Mouse (Mus musculus): ENCODE results near the gene Gpsm2. TPM values are rescaled to one million over a fixed set of nuclear protein-coding genes. Genes with fewer than 3 reads are reported as not detected.

Gene Gpsm2
- polyA plus RNA-seq, 1 experiment from 2014 or later = 83.7 TPM

- Histone ChIP-seq H3K4me1 (no peaks in the 10 kb centered on the region), H3K4me2 (replicated peaks) (no peak overlapping the region), H3K9ac (no peak overlapping the region), H3K27me3 (replicated peaks) (no peaks in the 10 kb centered on the region), H3K9me3 (no peaks in the 10 kb centered on the region), H3K36me3 (peaks cover 29% of the 10 kb centered on the region), H3K4me3 (no peak overlapping the region), H3K27ac (no peak overlapping the region)
- WGBS = 58% methylated on average over 7 of the region's 7 CpGs
- no peak for ATAC-seq (ENCODE audit: low FRiP score, low read depth)
Measured at GRCm38 (mm10) chr3:108646036-108646435, 76.1 kb downstream of the Gpsm2 start.

GRCm38 (mm10) chr3:108644856-108645255 lies 77.3 kb downstream of the Gpsm2 start:
- no peaks in the 10 kb centered on the region for H3K4me1 ChIP-seq
- H3K4me2 ChIP-seq (replicated peaks) = no peak overlapping the region
- ATAC-seq (ENCODE audit: low FRiP score, low read depth) = no peak
- no peak overlapping the region for H3K27ac ChIP-seq
- WGBS = 96% methylated on average over 3 of the region's 3 CpGs
- H3K27me3 ChIP-seq (replicated peaks) = no peaks in the 10 kb centered on the region
- H3K36me3 ChIP-seq = peaks cover 31% of the 10 kb centered on the region
- H3K4me3 ChIP-seq = no peak overlapping the region
- no peaks in the 10 kb centered on the region for H3K9me3 ChIP-seq
- H3K9ac ChIP-seq = no peak overlapping the region

GRCm38 (mm10) chr3:108640998-108641397 lies 81.1 kb downstream of the Gpsm2 start:
- WGBS = 89% methylated on average over 4 of the region's 4 CpGs
- Histone ChIP-seq H3K4me2 (replicated peaks) (no peak overlapping the region), H3K27ac (no peak overlapping the region), H3K9ac (no peak overlapping the region), H3K27me3 (replicated peaks) (no peaks in the 10 kb centered on the region), H3K4me1 (no peaks in the 10 kb centered on the region), H3K36me3 (peaks cover 34% of the 10 kb centered on the region), H3K4me3 (no peak overlapping the region), H3K9me3 (no peaks in the 10 kb centered on the region)
- no peak for ATAC-seq (ENCODE audit: low FRiP score, low read depth)

- Histone ChIP-seq H3K4me3 (no peak overlapping the region), H3K4me2 (replicated peaks) (no peak overlapping the region), H3K27me3 (replicated peaks) (no peaks in the 10 kb centered on the region), H3K9ac (no peak overlapping the region), H3K36me3 (peaks cover 27% of the 10 kb centered on the region), H3K4me1 (no peaks in the 10 kb centered on the region), H3K27ac (no peak overlapping the region), H3K9me3 (no peaks in the 10 kb centered on the region)
- 70% methylated on average over 4 of the region's 4 CpGs for WGBS
- ATAC-seq (ENCODE audit: low FRiP score, low read depth) = no peak
Measured at GRCm38 (mm10) chr3:108639412-108639811, 82.7 kb downstream of the Gpsm2 start.

GRCm38 (mm10) chr3:108634761-108635160 lies 87.3 kb downstream of the Gpsm2 start:
- Histone ChIP-seq H3K4me1 (no peaks in the 10 kb centered on the region), H3K9ac (no peak overlapping the region), H3K36me3 (peaks cover 17% of the 10 kb centered on the region), H3K27me3 (replicated peaks) (no peaks in the 10 kb centered on the region), H3K9me3 (no peaks in the 10 kb centered on the region), H3K4me2 (replicated peaks) (no peak overlapping the region), H3K27ac (no peak overlapping the region), H3K4me3 (no peak overlapping the region)
- ATAC-seq (ENCODE audit: low FRiP score, low read depth) = no peak
- WGBS = 93% methylated on average over 5 of the region's 5 CpGs

Other genes with a start within 250 kb of the Gpsm2 start
- gene 1700013F07Rik, start 188.2 kb downstream of the Gpsm2 start, polyA plus RNA-seq (2016; fragmentation: Nextera tagmentation; extraction: Ambion mirVana) = 0.32 TPM in 1 of 2 replicates, not detected in the other
- 4.6 TPM in 2 replicates for gene 5330417C22Rik, start 185.8 kb downstream of the Gpsm2 start, polyA plus RNA-seq (2016; fragmentation: Nextera tagmentation; extraction: Ambion mirVana)
- gene Tmem167b, start 159.8 kb downstream of the Gpsm2 start, polyA plus RNA-seq (2016; fragmentation: Nextera tagmentation; extraction: Ambion mirVana) = 55.3 and 56.7 TPM in 2 replicates
- 72.6 and 77.8 TPM in 2 replicates for gene Taf13, start 150.6 kb downstream of the Gpsm2 start, polyA plus RNA-seq (2016; fragmentation: Nextera tagmentation; extraction: Ambion mirVana)
- gene Wdr47, start 131.0 kb downstream of the Gpsm2 start, polyA plus RNA-seq (2016; fragmentation: Nextera tagmentation; extraction: Ambion mirVana) = 66.6 and 72.1 TPM in 2 replicates
- gene Clcc1, start 68.4 kb downstream of the Gpsm2 start, polyA plus RNA-seq (2016; fragmentation: Nextera tagmentation; extraction: Ambion mirVana) = 46.9 and 48.8 TPM in 2 replicates
- gene Aknad1, start 17.3 kb upstream of the Gpsm2 start, polyA plus RNA-seq (2016; fragmentation: Nextera tagmentation; extraction: Ambion mirVana) = 0.08 and 0.09 TPM in 2 replicates
- 21.0 and 21.4 TPM in 2 replicates for gene Stxbp3, start 118.2 kb upstream of the Gpsm2 start, polyA plus RNA-seq (2016; fragmentation: Nextera tagmentation; extraction: Ambion mirVana)
- gene Fndc7, start 167.7 kb upstream of the Gpsm2 start, polyA plus RNA-seq (2016; fragmentation: Nextera tagmentation; extraction: Ambion mirVana) = 0.05 TPM in 1 of 2 replicates, not detected in the other
- 76.6 and 78.9 TPM in 2 replicates for gene Prpf38b, start 189.4 kb upstream of the Gpsm2 start, polyA plus RNA-seq (2016; fragmentation: Nextera tagmentation; extraction: Ambion mirVana)
- gene Henmt1, start 217.6 kb upstream of the Gpsm2 start, polyA plus RNA-seq (2016; fragmentation: Nextera tagmentation; extraction: Ambion mirVana) = 0.71 and 0.74 TPM in 2 replicates
- gene Gm9857, start 218.1 kb upstream of the Gpsm2 start, polyA plus RNA-seq (2016; fragmentation: Nextera tagmentation; extraction: Ambion mirVana) = not detected in 2 replicates